Mouse (Mus musculus): Measurements from ENCODE around the gene 0610037L13Rik. TPM values are rescaled to one million over a fixed set of nuclear protein-coding genes. Genes with fewer than 3 reads are reported as not detected.

The 0610037L13Rik gene
- polyA plus RNA-seq, 1 experiment from 2014 or later = 48.1 TPM

DNA sequence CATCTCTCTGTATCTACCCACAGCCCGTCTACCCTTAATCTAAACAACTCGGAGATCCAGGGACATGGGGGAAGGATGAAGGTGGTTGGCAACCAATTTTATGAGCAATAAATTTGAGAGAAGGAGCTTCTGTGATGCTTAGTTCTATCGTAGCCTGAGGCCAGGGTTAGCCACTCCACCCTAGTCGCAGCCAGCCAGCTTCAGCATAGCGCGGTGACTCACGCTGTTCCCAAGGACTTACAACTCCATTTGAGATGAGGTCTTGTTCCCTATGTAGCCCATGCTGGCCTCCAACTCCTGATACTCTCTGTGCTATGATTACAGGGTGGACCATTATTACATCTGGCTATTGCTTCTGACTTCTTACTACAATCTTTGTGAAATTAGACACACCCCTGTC lies 53.1 kb downstream of the 0610037L13Rik start:
- WGBS (ENCODE audit: insufficient replicate concordance) = 81% methylated on average over 7 of the region's 7 CpGs
- Histone ChIP-seq H3K36me3 (no peaks in the 10 kb centered on the region), H3K27ac (no peak overlapping the region), H3K4me1 (replicated peaks) (no peaks in the 10 kb centered on the region), H3K27me3 (no peaks in the 10 kb centered on the region), H3K9me3 (replicated peaks) (no peaks in the 10 kb centered on the region), H3K4me3 (replicated peaks) (no peak overlapping the region), H3K9ac (no peak overlapping the region), H3K4me2 (no peak overlapping the region)
- DNase-seq (no peak), ATAC-seq (ENCODE audit: low read depth) (no peak)

DNA sequence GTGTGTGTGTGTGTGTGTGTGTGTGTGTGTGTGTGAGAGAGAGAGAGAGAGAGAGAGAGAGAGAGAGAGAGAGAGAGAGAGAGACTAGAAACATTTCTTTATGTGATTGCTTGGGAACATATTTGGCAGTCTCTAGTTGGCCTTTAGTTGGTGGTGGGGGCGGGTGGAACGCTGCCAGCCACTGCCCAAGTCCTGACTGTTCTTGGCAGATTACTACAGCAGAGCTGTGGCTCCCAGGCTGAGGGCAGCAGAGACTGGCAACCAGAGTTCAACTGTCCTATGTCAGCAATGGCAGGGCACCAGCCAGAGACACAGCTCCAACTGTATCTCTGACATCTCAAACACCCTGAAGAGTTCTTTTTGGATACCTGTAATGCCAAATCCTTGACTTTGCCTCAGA lies 54.5 kb downstream of the 0610037L13Rik start:
- no peak overlapping the region for H3K27ac ChIP-seq
- WGBS (ENCODE audit: insufficient replicate concordance) = 66% methylated on average over 2 of the region's 2 CpGs
- no peaks in the 10 kb centered on the region for H3K9me3 ChIP-seq (replicated peaks)
- DNase-seq = no peak
- no peak for ATAC-seq (ENCODE audit: low read depth)
- H3K4me2 ChIP-seq = no peak overlapping the region
- no peaks in the 10 kb centered on the region for H3K27me3 ChIP-seq
- no peak overlapping the region for H3K9ac ChIP-seq
- no peaks in the 10 kb centered on the region for H3K36me3 ChIP-seq
- no peaks in the 10 kb centered on the region for H3K4me1 ChIP-seq (replicated peaks)
- H3K4me3 ChIP-seq (replicated peaks) = no peak overlapping the region

Other genes starting within 250 kb of the 0610037L13Rik start
- not detected in 2 replicates for gene Dmrtb1, start 205.6 kb upstream of the 0610037L13Rik start, polyA plus RNA-seq (2015; fragmentation: Nextera tagmentation; extraction: Ambion mirVana)
- 3.5 TPM in 2 replicates for gene Lrp8, start 87.6 kb upstream of the 0610037L13Rik start, polyA plus RNA-seq (2015; fragmentation: Nextera tagmentation; extraction: Ambion mirVana)
- gene Magoh, start 10.1 kb upstream of the 0610037L13Rik start, polyA plus RNA-seq (2015; fragmentation: Nextera tagmentation; extraction: Ambion mirVana) = 129 and 145 TPM in 2 replicates
- 37.0 and 45.1 TPM in 2 replicates for gene Cpt2, start 33.8 kb downstream of the 0610037L13Rik start, polyA plus RNA-seq (2015; fragmentation: Nextera tagmentation; extraction: Ambion mirVana)
- not detected in 2 replicates for gene Slc1a7, start 78.5 kb downstream of the 0610037L13Rik start, polyA plus RNA-seq (2015; fragmentation: Nextera tagmentation; extraction: Ambion mirVana)
- gene Podn, start 206.6 kb downstream of the 0610037L13Rik start, polyA plus RNA-seq (2015; fragmentation: Nextera tagmentation; extraction: Ambion mirVana) = 0.28 TPM in 1 of 2 replicates, not detected in the other